Mouse (Mus musculus) lung, embryonic 16.5 days (tissue): ENCODE data around the gene Fbxo21. TPM values are rescaled to one million over a fixed set of nuclear protein-coding genes. Genes with fewer than 3 reads are reported as not detected.

Experiments
- ATAC-seq: fragments of 200-750 bp; cut with Nextera tagmentation; 2 replicates; pipeline ENCODE4 v1.8.0; 2017; ENCODE audit warnings: low read depth, mild to moderate bottlenecking, moderate library complexity
- H3K27ac ChIP-seq: fragments of 300-500 bp; sonication (generic); 2 replicates; pipeline ENCODE4 v1.5.1; 2014; ENCODE audit warnings: mild to moderate bottlenecking, control low read depth, low read length
- H3K27me3 ChIP-seq: fragments of 300-500 bp; sonication (generic); 2 replicates; pipeline ENCODE4 v1.6.1; 2014; ENCODE audit warnings: low read depth, low read length, mixed read lengths; ENCODE audit not compliant: control insufficient read depth, insufficient read depth
- H3K36me3 ChIP-seq: fragments of 300-500 bp; sonication (generic); 2 replicates; pipeline ENCODE4 v1.6.1; 2014; ENCODE audit warnings: low read length; ENCODE audit not compliant: control insufficient read depth, insufficient read depth
- H3K4me1 ChIP-seq: fragments of 300-500 bp; sonication (generic); replicated peaks from 2 replicates; pipeline ENCODE4 v1.6.1; 2014; ENCODE audit warnings: low read length, mixed read lengths; ENCODE audit not compliant: control insufficient read depth, insufficient read depth
- H3K4me2 ChIP-seq: fragments of 300-500 bp; sonication (generic); 2 replicates; pipeline ENCODE4 v1.6.1; 2014; ENCODE audit warnings: low read depth, low read length, control low read depth
- H3K4me3 ChIP-seq: fragments of 300-500 bp; sonication (generic); 2 replicates; pipeline ENCODE4 v1.5.1; 2014; ENCODE audit warnings: mild to moderate bottlenecking, low read length, control low read depth
- H3K9ac ChIP-seq: fragments of 300-500 bp; sonication (generic); 2 replicates; pipeline ENCODE4 v1.6.1; 2014; ENCODE audit warnings: low read length, control low read depth
- H3K9me3 ChIP-seq: fragments of 300-500 bp; sonication (generic); 2 replicates; pipeline ENCODE4 v1.6.1; 2016; ENCODE audit warnings: low read length; ENCODE audit not compliant: control insufficient read depth
- WGBS: fragments of 180-500 bp; shearing (Covaris S2); extraction: QIAGEN DNeasy Blood & Tissue Kit; methylation state at CpG from one replicate; pipeline ENCODE4 v1.1.7; 2014; 5-methylcytosine and 5-hydroxymethylcytosine counted together
- polyA plus RNA-seq: library from polyadenylated mRNA; unstranded; fragments of >200 nt; fragmentation: Nextera tagmentation; extraction: Ambion mirVana; gene quantifications from 2 replicates; pipeline ENCODE4 v1.2.1, GENCODE M21; 2015

Fbxo21 gene
- 46.5 and 48.2 TPM in 2 replicates for polyA plus RNA-seq

- Histone ChIP-seq H3K27me3 (no peaks in the 10 kb centered on the region), H3K9me3 (no peaks in the 10 kb centered on the region), H3K36me3 (peaks cover 3% of the 10 kb centered on the region), H3K4me2 (peak within 1 kb of the TSS; percentile 85), H3K4me1 (peaks cover 13% of the 10 kb centered on the region), H3K9ac (peak within 1 kb of the TSS; percentile 92), H3K27ac (peak within 1 kb of the TSS; percentile 71), H3K4me3 (peak within 1 kb of the TSS; percentile 94)
- 0% methylated on average over 62 of the region's 88 CpGs for WGBS
- ATAC-seq: peak; percentile 97
Measured at GRCm38 (mm10) chr5:117976657-117977500, at the start of gene Fbxo21. Gene Fbxo21, plus strand, starts transcription at chr5:117976730.

- WGBS: 88% methylated on average over 2 of the region's 2 CpGs
- no peak overlapping the region for H3K27ac ChIP-seq
Measured at GRCm38 (mm10) chr5:117928553-117928952, 48.0 kb upstream of the Fbxo21 start.

GRCm38 (mm10) chr5:117932222-117932621, 44.3 kb upstream of the Fbxo21 start:
- no peaks in the 10 kb centered on the region for H3K27me3 ChIP-seq
- H3K9me3 ChIP-seq: no peaks in the 10 kb centered on the region
- WGBS: 71% methylated on average over 2 of the region's 2 CpGs
- H3K9ac ChIP-seq: no peak overlapping the region
- no peak overlapping the region for H3K4me2 ChIP-seq
- no peak overlapping the region for H3K27ac ChIP-seq
- H3K36me3 ChIP-seq: no peaks in the 10 kb centered on the region
- no peak overlapping the region for H3K4me3 ChIP-seq
- no peaks in the 10 kb centered on the region for H3K4me1 ChIP-seq
- no peak for ATAC-seq

More at GRCm38 (mm10) chr5:117928553-117928952, 48.0 kb upstream of the Fbxo21 start:
- no peak overlapping the region for H3K4me2 ChIP-seq
- no peaks in the 10 kb centered on the region for H3K36me3 ChIP-seq
- no peaks in the 10 kb centered on the region for H3K27me3 ChIP-seq
- H3K4me1 ChIP-seq: no peaks in the 10 kb centered on the region
- H3K4me3 ChIP-seq: no peak overlapping the region
- no peak overlapping the region for H3K9ac ChIP-seq
- no peak for ATAC-seq
- no peaks in the 10 kb centered on the region for H3K9me3 ChIP-seq

- H3K27ac ChIP-seq: no peak overlapping the region
Measured at GRCm38 (mm10) chr5:117932862-117933261, 43.7 kb upstream of the Fbxo21 start.

GRCm38 (mm10) chr5:117936346-117936745, 40.2 kb upstream of the Fbxo21 start:
- Histone ChIP-seq H3K27me3 (no peaks in the 10 kb centered on the region), H3K4me3 (no peak overlapping the region), H3K4me1 (no peaks in the 10 kb centered on the region), H3K36me3 (no peaks in the 10 kb centered on the region), H3K4me2 (no peak overlapping the region), H3K27ac (no peak overlapping the region), H3K9ac (no peak overlapping the region), H3K9me3 (no peaks in the 10 kb centered on the region)
- ATAC-seq: no peak
- 49% methylated on average over 16 of the region's 16 CpGs for WGBS

More at GRCm38 (mm10) chr5:117932862-117933261, 43.7 kb upstream of the Fbxo21 start:
- H3K9ac ChIP-seq: no peak overlapping the region
- no peak overlapping the region for H3K4me3 ChIP-seq
- H3K27me3 ChIP-seq: no peaks in the 10 kb centered on the region
- no peak overlapping the region for H3K4me2 ChIP-seq
- no peaks in the 10 kb centered on the region for H3K4me1 ChIP-seq
- H3K36me3 ChIP-seq: no peaks in the 10 kb centered on the region
- 2% methylated on average over 6 of the region's 9 CpGs for WGBS
- ATAC-seq: peak; percentile 62; the same call in 1 of the 2 replicates
- no peaks in the 10 kb centered on the region for H3K9me3 ChIP-seq

GRCm38 (mm10) chr5:117937186-117937585, 39.3 kb upstream of the Fbxo21 start:
- no peaks in the 10 kb centered on the region for H3K27me3 ChIP-seq
- H3K9me3 ChIP-seq: no peaks in the 10 kb centered on the region
- no peak overlapping the region for H3K4me3 ChIP-seq
- no peak overlapping the region for H3K9ac ChIP-seq
- ATAC-seq: no peak
- H3K36me3 ChIP-seq: no peaks in the 10 kb centered on the region
- 75% methylated on average over 3 of the region's 3 CpGs for WGBS
- H3K4me1 ChIP-seq: no peaks in the 10 kb centered on the region
- H3K4me2 ChIP-seq: no peak overlapping the region
- H3K27ac ChIP-seq: no peak overlapping the region

- Histone ChIP-seq H3K27ac (no peak overlapping the region), H3K4me3 (peak overlapping the region; percentile 37), H3K27me3 (no peaks in the 10 kb centered on the region), H3K4me2 (peak overlapping the region; percentile 56), H3K9ac (no peak overlapping the region), H3K9me3 (no peaks in the 10 kb centered on the region), H3K36me3 (no peaks in the 10 kb centered on the region), H3K4me1 (no peaks in the 10 kb centered on the region)
- peak; percentile 83 for ATAC-seq
- WGBS: 8% methylated on average over 14 of the region's 14 CpGs
Measured at GRCm38 (mm10) chr5:117938182-117938581, 38.3 kb upstream of the Fbxo21 start.

- no peak overlapping the region for H3K9ac ChIP-seq
- H3K27me3 ChIP-seq: no peaks in the 10 kb centered on the region
- H3K36me3 ChIP-seq: no peaks in the 10 kb centered on the region
- 50% methylated on average over 8 of the region's 8 CpGs for WGBS
- no peak overlapping the region for H3K4me2 ChIP-seq
- no peaks in the 10 kb centered on the region for H3K9me3 ChIP-seq
- H3K27ac ChIP-seq: no peak overlapping the region
- H3K4me3 ChIP-seq: no peak overlapping the region
- ATAC-seq: no peak
- no peaks in the 10 kb centered on the region for H3K4me1 ChIP-seq
Measured at GRCm38 (mm10) chr5:117939402-117939801, 37.1 kb upstream of the Fbxo21 start.

GRCm38 (mm10) chr5:117941552-117941951, 35.0 kb upstream of the Fbxo21 start:
- H3K9ac ChIP-seq: no peak overlapping the region
- no peaks in the 10 kb centered on the region; the same call in 1 of the 2 replicates for H3K27me3 ChIP-seq
- no peaks in the 10 kb centered on the region for H3K9me3 ChIP-seq
- no peak overlapping the region for H3K27ac ChIP-seq
- WGBS: 67% methylated on average over 3 of the region's 3 CpGs
- no peaks in the 10 kb centered on the region for H3K4me1 ChIP-seq
- H3K4me3 ChIP-seq: no peak overlapping the region
- H3K36me3 ChIP-seq: no peaks in the 10 kb centered on the region
- H3K4me2 ChIP-seq: no peak overlapping the region
- ATAC-seq: no peak
